In the genomic region with DNA sequence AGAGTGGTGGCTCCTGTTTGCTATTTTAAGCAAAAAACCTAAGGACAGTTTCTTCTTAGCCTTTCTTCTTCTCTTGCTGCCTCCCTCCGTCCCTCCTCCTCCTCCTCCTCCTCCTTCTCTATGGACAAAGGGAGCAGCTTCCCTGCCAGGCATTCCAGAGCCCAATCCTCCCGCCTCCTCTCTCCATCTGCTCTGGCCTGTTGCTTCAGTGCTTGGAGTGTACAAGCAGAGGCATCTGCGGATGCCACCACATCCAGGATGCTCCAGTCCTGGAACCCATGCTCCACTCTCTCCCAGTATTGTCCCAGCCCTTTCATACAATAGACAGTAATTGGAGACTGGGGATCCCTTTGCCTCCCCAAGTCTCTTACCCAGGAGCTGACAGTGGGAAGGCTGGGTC, we compare ENCODE assay signal across 8 mouse cellular contexts. TPM values are rescaled to one million over a fixed set of nuclear protein-coding genes. Genes with fewer than 3 reads are reported as not detected.
DNase-seq lines count a peak whose midpoint lies in the region; ATAC-seq lines count a peak whose summit lies in the region.

No protein-coding gene starts in this region.

- H3K27me3 ChIP-seq in embryonic facial prominence, embryonic 15.5 days: no peaks in the 10 kb centered on the region
- peaks cover 22% of the 10 kb centered on the region for H3K27me3 ChIP-seq in heart, embryonic 15.5 days
- no peaks in the 10 kb centered on the region for H3K27me3 ChIP-seq in midbrain, embryonic 13.5 days

- H3K4me3 ChIP-seq in embryonic facial prominence, embryonic 15.5 days (replicated peaks): peak overlapping the region; percentile 59
- H3K4me3 ChIP-seq in heart, embryonic 15.5 days: peak overlapping the region; percentile 82
- H3K4me3 ChIP-seq in midbrain, embryonic 13.5 days (replicated peaks): peak overlapping the region; percentile 92

- WGBS in embryonic facial prominence, embryonic 15.5 days: 2% methylated on average over 3 of the region's 3 CpGs
- WGBS in heart, embryonic 15.5 days: 14% methylated on average over 3 of the region's 3 CpGs
- 0% methylated on average over 3 of the region's 3 CpGs for WGBS in midbrain, embryonic 13.5 days

- H3K36me3 ChIP-seq in embryonic facial prominence, embryonic 15.5 days: no peaks in the 10 kb centered on the region
- H3K36me3 ChIP-seq in heart, embryonic 15.5 days: no peaks in the 10 kb centered on the region
- 0 out of 2 replicates have a peak, but pooled peaks cover 16% of the 10 kb centered on the region for H3K36me3 ChIP-seq in midbrain, embryonic 13.5 days

- ATAC-seq in embryonic facial prominence, embryonic 15.5 days (ENCODE audit: insufficient number of reproducible peaks, low FRiP score, low TSS enrichment, low read depth): 0 out of 2 replicates have a peak, but pooled peaks have one; percentile 27
- ATAC-seq in heart, embryonic 15.5 days (replicated peaks; ENCODE audit: insufficient number of reproducible peaks, insufficient read depth, low FRiP score, low read depth): no peak
- ATAC-seq in midbrain, embryonic 13.5 days: peak; percentile 35
- ATAC-seq in megakaryocyte progenitor cell, adult 5-6 weeks (replicated peaks; ENCODE audit: poor library complexity): no peak

- H3K4me1 ChIP-seq in embryonic facial prominence, embryonic 15.5 days: peaks cover 13% of the 10 kb centered on the region
- peaks cover 12% of the 10 kb centered on the region for H3K4me1 ChIP-seq in heart, embryonic 15.5 days (replicated peaks)
- peaks cover 53% of the 10 kb centered on the region for H3K4me1 ChIP-seq in midbrain, embryonic 13.5 days (replicated peaks)

- peak; percentile 52 to 60 for DNase-seq in lung, adult 18-20 months
- DNase-seq in lung, postnatal 14 days: no peak
- DNase-seq in left cerebral cortex, adult 8-10 months (ENCODE audit: low spot score in 2 of 2): peak; percentile 30 to 86
- DNase-seq in testis, postnatal 14 days (ENCODE audit: low spot score): peak; percentile 53

- H3K9me3 ChIP-seq in embryonic facial prominence, embryonic 15.5 days (replicated peaks): no peaks in the 10 kb centered on the region
- H3K9me3 ChIP-seq in heart, embryonic 15.5 days (replicated peaks): no peaks in the 10 kb centered on the region
- H3K9me3 ChIP-seq in midbrain, embryonic 13.5 days: no peaks in the 10 kb centered on the region

- H3K4me2 ChIP-seq in embryonic facial prominence, embryonic 15.5 days (replicated peaks): peak overlapping the region; percentile 84
- H3K4me2 ChIP-seq in heart, embryonic 15.5 days: peak overlapping the region; percentile 100
- H3K4me2 ChIP-seq in midbrain, embryonic 13.5 days (replicated peaks): peak overlapping the region; percentile 79

- H3K9ac ChIP-seq in embryonic facial prominence, embryonic 15.5 days: peak overlapping the region; percentile 51; the same call in 1 of the 2 replicates
- H3K9ac ChIP-seq in heart, embryonic 15.5 days: no peak overlapping the region
- H3K9ac ChIP-seq in midbrain, embryonic 13.5 days (replicated peaks): peak overlapping the region; percentile 98

- H3K27ac ChIP-seq in embryonic facial prominence, embryonic 15.5 days (replicated peaks): peak overlapping the region; percentile 31; the same call in 1 of the 2 replicates
- no peak overlapping the region for H3K27ac ChIP-seq in heart, embryonic 15.5 days
- H3K27ac ChIP-seq in midbrain, embryonic 13.5 days: peak overlapping the region; percentile 96

RNA-seq across cellular contexts. Expression of gene Dtx4, which starts 1.1 kb away (rescaled TPM):
- 10.1 and 13.1 TPM in 2 replicates for polyA plus RNA-seq in embryonic facial prominence, embryonic 15.5 days (2015; fragmentation: Nextera tagmentation; extraction: Ambion mirVana)
- 2.5 and 4.5 TPM in 2 replicates for polyA plus RNA-seq in heart, embryonic 15.5 days (2015; fragmentation: Nextera tagmentation; extraction: Ambion mirVana)
- 10 to 100 TPM; 33.0 to 35.3 (median 34.1) TPM for total RNA-seq in left cerebral cortex, adult 8-10 months (2022)
- polyA plus RNA-seq in midbrain, embryonic 13.5 days (2015; fragmentation: Nextera tagmentation; extraction: Ambion mirVana): 36.6 and 40.7 TPM in 2 replicates
- 41.4 and 46.5 TPM in 2 replicates for total RNA-seq in megakaryocyte progenitor cell, adult 5-6 weeks (2015)
- 38.9 and 39.0 TPM in 2 replicates for total RNA-seq in megakaryocyte progenitor cell, adult 5-6 weeks (2017)

RNA-seq across cellular contexts. Expression of gene Mpeg1, which starts 39.5 kb away (rescaled TPM):
- polyA plus RNA-seq in embryonic facial prominence, embryonic 15.5 days (2015; fragmentation: Nextera tagmentation; extraction: Ambion mirVana): 0.68 and 0.87 TPM in 2 replicates
- polyA plus RNA-seq in heart, embryonic 15.5 days (2015; fragmentation: Nextera tagmentation; extraction: Ambion mirVana): 0.54 and 0.72 TPM in 2 replicates
- 10 to 100 TPM in 2 of 4 experiments, 1 to 10 TPM in 2; 9.2 to 86.4 (median 32.6) TPM for total RNA-seq in left cerebral cortex, adult 8-10 months (2022)
- 0.54 and 0.57 TPM in 2 replicates for polyA plus RNA-seq in midbrain, embryonic 13.5 days (2015; fragmentation: Nextera tagmentation; extraction: Ambion mirVana)
- 74.6 and 105 TPM in 2 replicates for total RNA-seq in megakaryocyte progenitor cell, adult 5-6 weeks (2015)
- total RNA-seq in megakaryocyte progenitor cell, adult 5-6 weeks (2017): 41.8 and 52.4 TPM in 2 replicates

RNA-seq across cellular contexts. Expression of gene Fam111a, which starts 45.4 kb away (rescaled TPM):
- 22.0 and 23.9 TPM in 2 replicates for polyA plus RNA-seq in embryonic facial prominence, embryonic 15.5 days (2015; fragmentation: Nextera tagmentation; extraction: Ambion mirVana)
- 16.6 and 17.3 TPM in 2 replicates for polyA plus RNA-seq in heart, embryonic 15.5 days (2015; fragmentation: Nextera tagmentation; extraction: Ambion mirVana)
- total RNA-seq in left cerebral cortex, adult 8-10 months (2022): 1 to 10 TPM; 1.3 to 3.1 (median 1.8) TPM
- polyA plus RNA-seq in midbrain, embryonic 13.5 days (2015; fragmentation: Nextera tagmentation; extraction: Ambion mirVana): 9.5 TPM in 2 replicates
- total RNA-seq in megakaryocyte progenitor cell, adult 5-6 weeks (2015): 193 and 210 TPM in 2 replicates
- total RNA-seq in megakaryocyte progenitor cell, adult 5-6 weeks (2017): 232 and 248 TPM in 2 replicates

Comparison
In these comparisons a context has a peak if more than half of its experiments do, and no peak if none do; other contexts are left out.
1. ATAC-seq: peak in embryonic facial prominence, embryonic 15.5 days (single experiment) and midbrain, embryonic 13.5 days (single experiment); none in heart, embryonic 15.5 days (single experiment) and megakaryocyte progenitor cell, adult 5-6 weeks (single experiment).
2. Peak in every context shown above with its lines, with median percentiles within 50 percentile points of each other: H3K4me2 ChIP-seq and H3K4me3 ChIP-seq.